Mouse (Mus musculus): ENCODE results near the gene Aff1.

Aff1 gene

GRCm38 (mm10) chr5:103772252-103772651 is 80.1 kb downstream of the Aff1 start:
- DNase-seq (ENCODE audit: low spot score) = no peak

DNA sequence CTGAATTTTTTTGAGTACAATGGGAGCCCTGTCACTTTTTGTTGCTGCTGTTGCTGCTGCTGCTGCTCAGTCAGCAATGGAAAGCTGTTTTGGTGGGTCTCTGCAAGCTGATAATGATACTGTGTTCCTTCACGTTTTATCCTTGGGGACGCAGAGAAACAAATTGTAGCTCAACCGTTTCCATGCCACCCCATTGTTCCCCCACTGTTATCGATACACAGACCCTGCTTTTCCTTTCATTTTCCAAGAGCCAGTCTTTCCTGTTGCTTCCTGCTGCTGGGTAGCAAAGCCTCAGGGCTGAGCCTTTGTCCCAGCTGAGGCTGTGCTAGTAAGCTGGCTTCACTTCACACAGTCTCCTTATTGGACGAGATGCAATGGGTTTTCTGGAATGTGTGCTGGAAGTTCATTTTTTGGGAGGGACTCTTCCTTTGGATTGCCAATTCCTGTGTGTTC is 81.0 kb downstream of the Aff1 start:
- DNase-seq (ENCODE audit: low spot score) = peak; percentile 73

- no peak for DNase-seq (ENCODE audit: low spot score)
Measured at GRCm38 (mm10) chr5:103774703-103775333, 82.6 kb downstream of the Aff1 start.

- DNase-seq (ENCODE audit: low spot score) = no peak
Measured at GRCm38 (mm10) chr5:103775429-103775828, 83.3 kb downstream of the Aff1 start.

GRCm38 (mm10) chr5:103776842-103777241 is 84.7 kb downstream of the Aff1 start:
- DNase-seq (ENCODE audit: low spot score) = no peak

GRCm38 (mm10) chr5:103777446-103777845 is 85.3 kb downstream of the Aff1 start:
- DNase-seq (ENCODE audit: low spot score) = no peak

DNA sequence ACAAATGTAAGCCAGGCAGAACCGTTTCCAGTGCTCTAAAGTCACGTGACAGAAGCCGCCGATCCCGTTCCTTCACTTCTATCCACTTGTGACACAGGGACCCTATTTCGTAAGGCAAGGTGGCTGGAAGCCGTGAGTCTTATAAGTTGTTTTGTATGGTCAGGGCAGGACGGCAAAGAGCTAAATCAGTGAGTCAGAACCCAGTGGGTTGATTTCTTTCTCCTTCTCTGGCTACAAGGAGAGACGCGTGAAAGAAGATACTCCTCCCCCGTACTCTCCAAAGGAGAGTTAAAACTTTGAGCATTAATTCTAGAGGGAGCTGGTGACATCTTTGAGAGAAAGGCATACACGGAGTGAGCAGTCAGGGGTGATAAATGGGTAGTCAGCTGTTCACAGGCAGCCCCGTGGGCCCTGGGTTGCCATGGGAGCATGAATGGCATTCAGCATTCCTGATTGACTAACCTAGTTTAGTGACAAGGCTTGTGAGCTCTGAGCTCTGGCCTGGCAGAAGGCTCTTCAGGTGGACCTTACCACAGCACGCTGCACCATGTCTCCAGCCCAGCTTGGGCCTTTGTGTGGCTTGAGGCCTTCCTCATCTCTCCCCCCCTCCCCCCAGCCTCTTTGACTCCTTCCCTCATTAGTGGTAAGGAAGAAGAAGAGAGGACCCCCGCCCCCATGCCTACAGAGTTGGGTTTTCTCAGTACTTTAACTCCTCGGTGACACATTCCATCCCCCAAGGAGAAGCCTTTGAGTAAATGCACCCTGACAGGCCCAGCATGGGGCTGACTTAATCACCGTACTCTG is 86.3 kb downstream of the Aff1 start:
- DNase-seq (ENCODE audit: low spot score) = peak; percentile 74

GRCm38 (mm10) chr5:103779836-103780235 is 87.7 kb downstream of the Aff1 start:
- DNase-seq (ENCODE audit: low spot score) = no peak

DNA sequence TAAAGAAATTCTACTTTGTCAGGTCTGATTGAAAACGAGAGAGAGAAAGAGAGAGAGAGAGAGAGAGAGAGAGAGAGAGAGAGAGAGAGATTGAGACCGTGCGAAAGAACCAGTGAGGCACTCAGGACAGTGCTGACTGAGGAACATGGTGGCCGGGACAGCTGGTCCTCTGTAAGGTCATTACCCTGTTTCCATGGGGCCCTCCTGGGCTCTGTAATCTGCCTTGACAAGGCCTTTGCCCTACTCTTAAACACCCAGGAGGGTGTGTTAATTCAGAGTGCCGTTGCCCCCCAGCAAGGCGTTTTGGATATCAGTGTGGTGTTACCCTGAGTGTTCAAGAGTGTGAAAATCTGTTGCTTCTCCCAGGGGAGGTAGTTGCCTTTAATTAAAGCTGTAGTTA is 88.1 kb downstream of the Aff1 start:
- DNase-seq (ENCODE audit: low spot score) = no peak

- no peak for DNase-seq (ENCODE audit: low spot score)
Measured at GRCm38 (mm10) chr5:103780836-103781235, 88.7 kb downstream of the Aff1 start.

DNA sequence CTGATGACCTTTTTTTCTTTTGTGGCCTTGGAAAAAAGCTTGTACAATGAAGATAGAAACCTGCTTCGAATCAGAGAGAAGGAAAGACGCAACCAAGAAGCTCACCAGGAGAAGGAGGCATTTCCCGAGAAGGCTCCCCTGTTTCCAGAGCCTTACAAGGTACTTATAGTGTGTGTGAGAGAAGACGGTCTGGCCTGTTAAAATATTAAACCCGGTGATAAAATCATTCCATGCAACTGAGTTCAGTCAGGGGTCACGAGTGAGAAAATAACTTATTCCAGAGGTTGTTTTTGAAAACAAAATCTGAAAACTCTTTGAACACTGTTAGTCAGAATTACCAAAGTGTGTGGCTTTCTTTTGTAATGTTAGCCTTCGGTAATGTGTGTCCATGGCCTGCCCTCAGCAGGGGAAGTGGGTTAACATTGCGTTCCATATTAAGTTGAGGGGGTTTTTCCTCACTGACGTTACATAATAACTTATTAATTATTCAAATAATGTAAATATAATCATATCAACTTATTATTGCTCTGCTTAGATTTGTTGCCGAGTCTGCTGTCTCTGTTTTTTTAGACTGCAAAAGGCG is 91.0 kb downstream of the Aff1 start:
- no peak for DNase-seq (ENCODE audit: low spot score)

GRCm38 (mm10) chr5:103786096-103786495 is 93.9 kb downstream of the Aff1 start:
- no peak for DNase-seq (ENCODE audit: low spot score)

- DNase-seq (ENCODE audit: low spot score) = no peak
Measured at GRCm38 (mm10) chr5:103788476-103788875, 96.3 kb downstream of the Aff1 start.

DNA sequence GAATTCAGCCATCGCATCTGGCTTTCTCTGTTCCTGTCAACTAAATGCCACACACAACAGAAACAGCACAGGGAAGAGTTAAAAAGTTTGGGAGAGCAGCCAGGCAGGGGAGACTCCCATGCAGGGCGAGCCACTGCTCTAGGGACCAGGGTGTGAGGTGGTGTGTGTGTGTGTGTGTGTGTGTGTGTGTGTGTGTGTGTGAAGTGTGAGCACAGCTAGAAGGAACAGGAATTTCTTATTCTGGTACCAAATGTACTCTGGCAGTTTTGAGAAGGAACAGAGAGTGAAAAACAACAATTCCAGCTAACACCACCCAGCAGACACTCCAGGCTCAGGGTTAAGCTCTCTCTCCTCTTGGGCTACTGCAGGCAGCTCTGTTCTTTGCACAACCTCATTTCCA is 96.8 kb downstream of the Aff1 start:
- DNase-seq (ENCODE audit: low spot score) = peak; percentile 78

DNA sequence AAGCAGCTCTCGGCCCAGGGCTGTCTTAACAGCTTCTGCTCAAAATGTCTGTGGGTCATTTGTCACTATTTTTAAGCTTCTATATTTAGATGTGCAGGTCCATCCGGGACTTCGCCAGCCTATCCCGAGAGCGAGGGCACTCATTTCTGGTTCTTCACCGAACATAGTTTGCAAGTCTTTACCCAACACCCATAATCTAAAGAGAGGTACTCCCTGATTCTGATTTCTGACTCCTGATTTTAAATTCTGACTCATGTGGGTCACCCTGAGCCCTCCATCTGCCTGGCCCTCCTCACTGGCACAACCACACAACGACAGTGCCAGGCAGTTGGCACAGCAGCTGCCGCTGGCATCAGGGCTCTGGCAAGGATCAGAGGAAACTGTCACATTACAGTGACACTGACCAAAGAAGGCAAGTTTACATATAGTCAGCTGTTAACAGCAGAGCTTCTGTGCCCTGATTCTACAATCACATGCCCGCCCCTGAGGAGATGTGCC is 97.5 kb downstream of the Aff1 start:
- no peak for DNase-seq (ENCODE audit: low spot score)

DNA sequence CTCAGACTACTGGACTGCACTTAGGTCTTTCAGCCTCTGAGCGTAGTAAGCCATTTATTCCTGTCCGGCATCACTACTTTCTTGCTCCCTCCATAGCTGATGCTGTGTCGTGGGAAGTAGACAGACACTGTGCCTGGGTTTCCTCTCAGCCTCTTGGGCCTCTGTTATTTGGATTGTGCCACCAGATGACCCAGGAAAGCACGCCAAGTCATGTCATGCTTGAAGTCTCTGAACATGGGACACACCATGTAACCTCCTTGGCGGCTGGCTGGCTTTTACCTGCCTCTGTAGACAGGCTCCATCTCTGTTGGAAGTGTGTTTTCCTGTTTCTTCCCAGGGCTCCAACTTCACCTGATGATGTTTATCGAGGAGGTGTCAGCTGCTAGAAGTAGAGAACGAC is 99.6 kb downstream of the Aff1 start:
- no peak for DNase-seq (ENCODE audit: low spot score)

DNA sequence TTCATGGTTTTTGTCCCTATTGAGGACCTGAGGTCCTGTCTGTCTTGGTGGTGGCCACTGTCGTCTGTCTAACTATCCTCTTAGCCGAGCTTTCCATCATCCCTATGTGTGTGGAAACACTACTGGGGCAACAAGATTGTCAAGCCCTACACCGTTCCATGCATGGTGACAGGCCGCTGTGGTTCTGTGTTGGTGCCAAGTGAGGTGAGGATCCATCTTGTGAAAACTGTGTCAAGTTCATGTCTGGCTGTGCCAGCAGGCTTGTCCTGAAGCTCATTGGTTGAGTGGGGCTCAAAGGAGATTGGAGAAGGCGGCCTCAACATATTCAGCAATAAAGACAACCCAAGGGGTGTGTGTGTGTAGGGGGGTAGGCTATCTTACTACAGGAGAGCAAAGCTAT is 102.9 kb downstream of the Aff1 start:
- DNase-seq (ENCODE audit: low spot score) = no peak

DNA sequence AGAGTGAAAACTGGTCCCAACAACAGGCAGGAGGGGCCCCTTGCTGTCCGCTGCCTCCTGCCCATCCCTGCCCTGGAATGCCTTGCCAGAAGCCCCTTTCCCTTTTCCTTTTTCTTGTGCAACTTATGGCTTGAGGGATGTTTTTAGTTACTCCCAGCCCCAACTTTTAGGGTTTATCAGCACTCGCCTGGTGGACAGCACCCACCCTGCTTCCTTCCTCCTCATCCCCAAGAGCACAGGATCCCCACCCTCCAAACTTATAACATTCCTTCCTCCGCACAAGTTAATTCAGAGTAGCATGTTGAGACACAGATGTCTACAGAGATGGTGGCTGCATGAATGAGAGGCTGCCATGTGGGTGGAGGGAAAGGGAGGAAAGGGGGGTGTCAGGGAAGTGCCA is 103.9 kb downstream of the Aff1 start:
- no peak for DNase-seq (ENCODE audit: low spot score)

- no peak for DNase-seq (ENCODE audit: low spot score)
Measured at GRCm38 (mm10) chr5:103797774-103798173, 105.6 kb downstream of the Aff1 start.

- no peak for DNase-seq (ENCODE audit: low spot score)
Measured at GRCm38 (mm10) chr5:103799438-103799837, 107.3 kb downstream of the Aff1 start.

GRCm38 (mm10) chr5:103800009-103800408 is 107.8 kb downstream of the Aff1 start:
- no peak for DNase-seq (ENCODE audit: low spot score)

- DNase-seq (ENCODE audit: low spot score) = no peak
Measured at GRCm38 (mm10) chr5:103803386-103803785, 111.2 kb downstream of the Aff1 start.
